Mouse (Mus musculus) monocyte, adult 2 months (primary cell): ENCODE results near the gene Lgals12.

Experiments
- DNase-seq, 2 experiments: peaks; one replicate each; pipeline ENCODE4 v3.0.0; 2022; ENCODE audit warnings: low spot score in 2 of 2, low read depth in 1 of 2

Lgals12 gene

GRCm38 (mm10) chr19:7606801-7607689 lies at the start of gene Lgals12:
Gene Lgals12 (minus strand): TSS chr19:7607193.
- no peak for DNase-seq

- no peak for DNase-seq
Measured at GRCm38 (mm10) chr19:7648913-7649666, 42.1 kb upstream of the Lgals12 start.

- DNase-seq, result no peak
Measured at GRCm38 (mm10) chr19:7633786-7634185, 26.8 kb upstream of the Lgals12 start.

- DNase-seq, result no peak
Measured at GRCm38 (mm10) chr19:7633021-7633420, 26.0 kb upstream of the Lgals12 start.

- DNase-seq, result no peak
Measured at GRCm38 (mm10) chr19:7617696-7618095, 10.7 kb upstream of the Lgals12 start.

- DNase-seq, result no peak
Measured at GRCm38 (mm10) chr19:7617085-7617484, 10.1 kb upstream of the Lgals12 start.

- no peak for DNase-seq
Measured at GRCm38 (mm10) chr19:7616231-7616930, 9.4 kb upstream of the Lgals12 start.

- no peak for DNase-seq
Measured at GRCm38 (mm10) chr19:7613151-7613550, 6.2 kb upstream of the Lgals12 start.

GRCm38 (mm10) chr19:7611942-7612757 lies 5.2 kb upstream of the Lgals12 start, which contains the start of gene Hrasls5:
Gene Hrasls5 (plus strand): TSS chr19:7612541.
- DNase-seq, result no peak

- no peak for DNase-seq
Measured at GRCm38 (mm10) chr19:7607690-7608201, 753 bp upstream of the Lgals12 start.

GRCm38 (mm10) chr19:7605930-7606783 lies 836 bp downstream of the Lgals12 start:
- DNase-seq, result no peak

- DNase-seq, result no peak
Measured at GRCm38 (mm10) chr19:7605013-7605412, 2.0 kb downstream of the Lgals12 start.

- DNase-seq, result no peak
Measured at GRCm38 (mm10) chr19:7604107-7604506, 2.9 kb downstream of the Lgals12 start.

GRCm38 (mm10) chr19:7601551-7601950 lies 5.4 kb downstream of the Lgals12 start:
- DNase-seq, result no peak

GRCm38 (mm10) chr19:7598481-7598880 lies 8.5 kb downstream of the Lgals12 start:
- no peak for DNase-seq

GRCm38 (mm10) chr19:7595534-7595933 lies 11.5 kb downstream of the Lgals12 start:
- DNase-seq, result no peak

- no peak for DNase-seq
Measured at GRCm38 (mm10) chr19:7592018-7592417, 15.0 kb downstream of the Lgals12 start.

GRCm38 (mm10) chr19:7590795-7591194 lies 16.2 kb downstream of the Lgals12 start:
- DNase-seq, result no peak

GRCm38 (mm10) chr19:7585764-7586163 lies 21.2 kb downstream of the Lgals12 start:
- DNase-seq, result no peak
